Mouse (Mus musculus): ENCODE measurements around the gene Olfr307. TPM values are rescaled to one million over a fixed set of nuclear protein-coding genes. Genes with fewer than 3 reads are reported as not detected.

Olfr307 gene
- not detected for total RNA-seq (2023)

DNA sequence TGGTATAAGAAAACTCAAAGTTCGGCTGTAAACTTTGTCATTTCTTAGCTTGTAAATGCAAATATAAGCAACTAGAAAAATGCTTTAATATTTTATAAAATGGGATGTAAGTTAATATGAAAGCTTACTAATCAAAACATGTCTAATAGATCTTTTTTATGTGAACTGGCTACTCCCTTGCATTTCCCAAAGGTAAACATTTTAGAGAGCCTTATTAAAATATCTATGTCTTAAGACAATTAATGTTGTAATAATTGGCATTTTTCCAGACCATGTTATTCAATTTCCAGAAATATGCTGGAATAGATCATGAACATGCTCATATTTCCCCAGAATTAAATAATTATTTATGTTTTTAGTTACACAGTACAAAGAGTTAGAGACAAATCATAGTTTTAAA lies at the start of gene Olfr307:
Gene Olfr307 (minus strand): TSS at position 101 of the 400 bp plus-strand sequence.

DNA sequence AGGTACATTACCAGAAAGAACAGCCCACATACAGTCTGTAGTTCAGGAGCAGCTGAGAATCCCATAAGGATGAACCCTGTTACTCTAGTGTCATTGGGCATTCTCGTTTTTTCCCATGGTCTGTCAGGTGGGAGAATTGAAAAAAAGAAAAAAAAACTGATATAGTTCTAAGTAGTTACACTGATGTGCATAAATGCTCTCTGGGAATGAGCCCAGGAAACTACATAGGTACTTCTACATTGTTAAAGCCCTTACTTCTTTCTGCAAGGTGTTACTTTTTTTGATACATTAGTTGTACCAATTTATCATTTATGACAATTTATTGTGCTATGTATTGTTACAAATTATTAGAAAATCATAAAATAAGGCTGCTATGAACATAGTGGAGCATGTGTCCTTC lies 49.2 kb upstream of the Olfr307 start, which contains the start of gene Olfr304:
Gene Olfr304 (minus strand): TSS at position 101 of the 400 bp plus-strand sequence.

DNA sequence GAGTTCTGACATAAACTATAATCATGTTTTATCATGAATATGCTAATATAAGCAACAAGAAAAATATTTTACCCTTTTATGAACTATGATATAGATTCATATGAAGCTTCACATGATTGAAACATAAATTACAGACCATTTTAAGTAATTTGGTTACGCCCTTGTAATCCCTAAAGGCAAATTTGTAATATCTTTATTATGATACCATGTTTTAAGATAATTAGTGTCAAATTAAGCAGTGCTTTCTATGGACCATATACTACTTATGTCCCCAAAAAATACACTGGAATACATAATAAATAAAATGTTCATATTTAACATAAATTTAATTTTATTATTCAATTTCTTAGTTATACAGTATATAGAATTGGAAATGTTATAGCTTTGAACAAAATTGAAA lies 29.4 kb upstream of the Olfr307 start, which contains the start of gene Olfr305:
Gene Olfr305 (minus strand): TSS at position 101 of the 400 bp plus-strand sequence.

DNA sequence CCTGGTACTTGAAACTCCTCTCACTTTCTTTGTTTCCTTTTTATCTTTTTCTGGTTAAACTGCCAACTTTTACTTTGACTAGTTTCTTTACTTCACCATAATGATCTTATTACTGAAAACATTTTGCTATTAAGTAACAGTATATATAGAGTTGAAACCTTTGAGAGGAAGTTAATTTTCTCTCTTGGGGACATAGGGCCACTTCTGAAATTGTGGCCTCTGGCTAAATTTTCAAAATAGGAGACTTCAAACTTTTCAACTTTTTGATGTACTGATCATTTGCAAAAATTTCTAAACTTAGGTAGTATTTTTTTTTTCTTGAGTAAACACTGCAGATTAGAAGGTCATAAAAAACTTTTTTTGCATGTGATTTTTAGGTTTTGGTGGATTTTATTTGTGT lies 11.9 kb downstream of the Olfr307 start, which contains the start of gene Olfr308:
Gene Olfr308 (minus strand): TSS at position 101 of the 400 bp plus-strand sequence.

DNA sequence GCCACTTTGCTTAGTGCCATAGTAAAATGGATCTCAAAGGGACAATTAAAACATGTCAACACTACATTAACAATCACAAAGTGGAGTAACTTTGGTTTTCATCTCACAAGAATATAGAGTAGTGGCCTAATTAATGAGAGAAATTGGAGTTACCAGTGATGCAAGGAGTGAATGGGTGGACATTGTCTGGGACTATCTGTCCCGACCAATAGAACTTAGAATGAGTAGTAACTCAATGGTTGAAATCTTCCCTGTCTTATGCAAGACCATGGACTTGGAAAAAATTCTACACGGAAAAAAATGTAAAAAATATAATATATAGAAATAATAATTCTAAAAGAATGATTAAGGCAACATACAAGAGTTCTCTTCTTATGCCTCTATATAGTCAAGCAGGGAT lies 23.8 kb downstream of the Olfr307 start, which contains the start of gene Olfr309:
Gene Olfr309 (minus strand): TSS at position 101 of the 400 bp plus-strand sequence.

Other genes with a start within 250 kb of the Olfr307 start
- gene Vmn2r75, start 165.8 kb downstream of the Olfr307 start, total RNA-seq (2023), result not detected
- gene Vmn2r76, start 91.3 kb downstream of the Olfr307 start, total RNA-seq (2023), result not detected
- gene Olfr310, start 60.4 kb downstream of the Olfr307 start, total RNA-seq (2023), result not detected
- not detected for gene Olfr309, start 23.9 kb downstream of the Olfr307 start, total RNA-seq (2023)
- gene Olfr308, start 12.0 kb downstream of the Olfr307 start, total RNA-seq (2023), result not detected
- not detected for gene Olfr305, start 29.3 kb upstream of the Olfr307 start, total RNA-seq (2023)
- not detected for gene Olfr304, start 49.1 kb upstream of the Olfr307 start, total RNA-seq (2023)
- not detected for gene Olfr303, start 60.2 kb upstream of the Olfr307 start, total RNA-seq (2023)
- not detected for gene Olfr301, start 66.3 kb upstream of the Olfr307 start, total RNA-seq (2023)
- not detected for gene Olfr299, start 122.3 kb upstream of the Olfr307 start, total RNA-seq (2023)
- gene Olfr298, start 154.9 kb upstream of the Olfr307 start, total RNA-seq (2023), result not detected
- gene Olfr297, start 182.4 kb upstream of the Olfr307 start, total RNA-seq (2023), result not detected
- gene Olfr295, start 246.3 kb upstream of the Olfr307 start, total RNA-seq (2023), result not detected